Mouse (Mus musculus): ENCODE data around the gene Fsip2. TPM values are rescaled to one million over a fixed set of nuclear protein-coding genes. Genes with fewer than 3 reads are reported as not detected.

The Fsip2 gene
- total RNA-seq (2014; fragmentation: Nextera tagmentation) (not detected in 2 replicates), total RNA-seq (2017) (not detected in 2 replicates)

GRCm38 (mm10) chr2:82943472-82943871 lies at the start of gene Fsip2:
Fsip2 (plus strand) TSS chr2:82943634.
- no peak for ATAC-seq (replicated peaks; ENCODE audit: poor library complexity, severe bottlenecking)

DNA sequence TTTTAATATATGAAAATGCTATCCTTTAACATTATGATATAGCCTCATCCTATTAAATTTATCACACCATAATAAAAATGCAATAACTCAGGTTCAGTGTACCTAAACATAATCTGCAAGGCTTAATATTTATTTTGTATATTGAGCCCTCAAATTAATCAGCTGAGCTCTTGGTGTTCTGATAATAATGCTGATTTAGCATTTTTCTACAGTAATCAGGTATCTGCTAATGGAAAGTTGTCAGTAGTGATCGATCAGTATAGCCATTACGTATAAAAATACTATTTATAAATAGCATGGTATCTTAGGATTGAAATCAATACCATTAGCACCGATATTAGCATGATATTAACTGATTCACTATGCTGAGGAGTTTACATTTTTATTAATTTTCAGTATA lies 20.0 kb downstream of the Fsip2 start:
- no peak for ATAC-seq (replicated peaks; ENCODE audit: poor library complexity, severe bottlenecking)

GRCm38 (mm10) chr2:83025853-83026252 lies 82.4 kb downstream of the Fsip2 start:
- no peak for ATAC-seq (replicated peaks; ENCODE audit: poor library complexity, severe bottlenecking)

- ATAC-seq (replicated peaks; ENCODE audit: poor library complexity, severe bottlenecking), result no peak
Measured at GRCm38 (mm10) chr2:83052914-83053690, 109.7 kb downstream of the Fsip2 start.
